Mouse (Mus musculus): ENCODE data around the gene Olfr411. TPM values are rescaled to one million over a fixed set of nuclear protein-coding genes. Genes with fewer than 3 reads are reported as not detected.

Gene Olfr411
- total RNA-seq (2021): not detected
- long read RNA-seq: 0 reads

DNA sequence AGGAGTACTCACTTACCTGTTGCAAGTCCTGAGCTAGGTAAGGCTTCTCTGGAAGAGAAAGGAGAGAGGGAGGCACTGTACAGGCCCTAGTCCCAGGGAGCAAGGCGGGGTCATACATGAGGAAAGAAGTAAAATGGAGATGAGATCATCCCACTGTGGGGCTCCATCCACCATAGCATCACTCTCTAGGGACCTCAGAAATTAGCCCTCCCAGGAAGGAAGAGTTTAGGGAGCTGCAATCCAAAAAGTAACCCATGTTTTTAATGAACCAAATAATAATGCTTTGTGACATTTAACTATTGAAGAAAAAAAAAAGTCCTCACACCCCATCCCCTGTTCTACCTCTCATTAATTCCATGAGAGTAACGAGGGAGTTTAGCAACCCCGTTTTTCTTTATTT, at the start of gene Olfr411:
Gene Olfr411 (minus strand): TSS at position 101 of the 400 bp plus-strand sequence.
- DNase-seq (ENCODE audit: low spot score in 2 of 2): no peak

DNA sequence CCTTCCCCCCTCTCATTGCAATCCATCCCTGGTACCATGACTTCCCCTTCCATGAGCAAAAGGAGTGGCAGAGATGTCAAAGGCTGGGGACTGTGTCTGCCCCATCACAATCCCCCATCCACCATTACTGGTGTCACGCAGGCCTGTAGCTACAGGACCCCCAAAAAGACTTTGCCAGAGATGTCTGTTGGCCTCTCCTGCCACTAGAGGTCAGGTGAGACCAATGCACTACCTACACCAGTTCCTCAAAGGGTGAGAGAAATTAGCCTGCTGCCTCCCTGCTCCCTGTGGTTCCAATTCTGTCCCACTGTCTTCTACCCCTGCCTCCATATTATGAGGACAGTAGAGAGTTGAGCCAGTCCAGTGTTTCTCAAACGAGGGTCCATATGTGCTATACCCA, 49.7 kb upstream of the Olfr411 start:
- DNase-seq (ENCODE audit: low spot score in 2 of 2): peak in 1 of 2 experiments; percentile 43

DNA sequence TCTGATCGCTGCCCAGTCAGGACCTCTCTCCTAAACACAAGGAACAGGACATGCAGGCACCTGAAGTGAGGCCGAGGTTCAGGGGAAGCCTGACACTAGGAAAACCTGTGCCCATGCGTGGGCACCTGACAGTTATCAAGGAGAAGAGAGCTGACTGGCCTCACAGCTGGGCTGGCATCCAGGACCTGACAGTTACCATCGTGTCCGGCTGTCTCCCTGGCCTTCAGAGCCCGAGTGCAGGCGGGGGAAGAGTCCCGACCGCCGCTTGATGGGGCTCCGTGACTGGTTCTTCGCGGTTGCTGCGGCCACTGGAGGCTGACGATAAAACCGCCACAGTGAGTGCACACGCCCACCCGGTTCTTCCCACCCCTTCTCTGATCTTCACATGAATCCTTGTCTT, 43.1 kb upstream of the Olfr411 start:
- no peak for DNase-seq (ENCODE audit: low spot score in 2 of 2)

DNA sequence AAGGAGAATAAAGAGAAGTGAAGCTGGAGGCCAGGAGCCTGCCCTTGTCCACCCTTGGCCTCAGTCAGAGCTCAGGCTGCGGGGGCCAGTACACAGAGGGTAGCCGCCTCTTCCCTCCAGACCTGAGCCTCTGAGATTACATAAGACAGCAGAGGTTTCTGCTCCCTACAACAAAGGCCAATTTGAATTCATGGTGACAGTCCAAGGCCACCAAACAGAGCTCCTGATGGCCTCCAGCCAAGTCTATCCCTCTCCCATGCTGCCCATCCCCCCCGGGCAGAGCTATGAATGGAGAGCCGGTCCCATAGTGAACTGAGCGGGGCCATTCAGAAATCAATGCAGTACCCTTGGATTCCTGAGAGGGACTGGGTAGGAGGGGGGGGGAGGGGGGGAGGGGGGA, 41.0 kb upstream of the Olfr411 start:
- peak in 1 of 2 experiments; percentile 51 for DNase-seq (ENCODE audit: low spot score in 2 of 2)

DNA sequence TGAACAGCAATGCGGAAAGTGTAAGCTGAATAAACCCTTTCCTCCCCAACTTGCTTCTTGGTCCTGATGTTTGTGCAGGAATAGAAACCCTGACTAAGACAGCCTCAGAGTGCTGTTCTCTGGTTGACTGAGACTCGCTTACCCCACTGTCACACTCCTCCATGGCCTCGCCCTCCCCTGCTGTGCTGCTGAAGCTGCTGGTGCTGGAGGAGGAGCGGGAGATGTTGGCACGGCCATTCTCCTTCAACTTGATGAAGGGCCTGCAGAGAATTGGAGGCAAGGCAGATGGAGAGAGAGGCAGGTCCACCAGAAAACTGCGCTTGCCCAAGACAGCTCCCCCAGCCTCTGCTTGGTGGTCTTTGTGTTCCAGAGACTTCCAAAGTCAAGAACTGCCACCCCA, 40.5 kb upstream of the Olfr411 start:
- DNase-seq (ENCODE audit: low spot score in 2 of 2): no peak

DNA sequence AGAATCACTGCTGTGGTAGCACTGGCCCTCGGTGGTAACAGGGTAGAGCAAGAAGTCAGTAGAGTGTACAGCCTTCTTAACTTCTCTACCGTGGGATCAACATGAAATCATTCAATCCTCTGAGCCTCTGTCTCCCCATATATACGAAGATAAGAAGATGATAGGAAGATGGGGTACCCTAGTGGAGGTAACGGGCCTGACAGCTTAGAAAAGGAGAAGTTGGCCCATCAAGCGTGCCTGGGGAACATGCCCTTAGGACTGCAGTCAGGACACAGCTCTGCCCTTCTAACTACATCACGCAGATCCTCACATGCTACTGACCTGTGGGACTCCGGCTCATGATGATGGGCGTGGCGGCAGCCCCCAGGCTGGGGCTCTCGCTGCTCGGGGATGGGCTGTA, 39.4 kb upstream of the Olfr411 start:
- DNase-seq (ENCODE audit: low spot score in 2 of 2): no peak

DNA sequence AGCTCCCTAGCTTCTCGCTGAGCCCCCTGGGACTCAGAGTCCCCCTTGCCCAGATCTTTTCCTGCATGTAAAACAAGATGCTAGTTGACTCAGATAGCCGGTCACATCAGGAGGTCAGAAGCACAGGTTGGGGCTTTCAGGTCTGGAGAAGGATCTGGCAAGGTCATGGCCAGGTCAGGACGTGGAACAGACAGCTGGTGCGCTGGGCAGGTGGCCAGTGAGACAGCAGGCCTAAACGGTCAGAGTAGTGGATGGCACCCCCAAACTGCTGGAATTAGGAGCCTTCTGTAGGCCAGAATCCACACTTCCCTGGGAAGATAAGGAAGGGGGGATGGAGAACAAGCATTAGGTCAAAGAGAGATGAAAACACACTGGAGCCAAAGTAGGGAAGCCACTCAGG, 34.8 kb upstream of the Olfr411 start:
- DNase-seq (ENCODE audit: low spot score in 2 of 2): no peak

DNA sequence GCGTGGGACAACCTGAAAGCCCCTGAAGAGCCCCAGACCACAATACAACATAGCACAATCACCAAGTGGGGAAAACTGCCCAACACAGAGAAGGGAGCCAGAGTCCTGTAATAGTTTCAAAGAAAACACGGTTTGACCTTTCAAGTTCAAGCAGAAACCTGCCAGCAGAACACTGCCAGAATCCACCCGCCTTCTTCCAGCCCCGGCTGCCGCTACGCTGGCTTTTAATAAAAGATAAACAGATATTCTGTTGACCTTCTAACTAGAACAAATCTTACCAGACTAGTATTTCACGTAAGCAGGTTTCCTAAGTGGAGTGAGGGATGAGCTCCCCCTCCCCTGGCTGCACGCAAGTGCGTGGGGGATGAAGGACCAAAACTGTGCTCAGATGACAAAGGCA, 33.2 kb upstream of the Olfr411 start:
- peak in 1 of 2 experiments; percentile 38 for DNase-seq (ENCODE audit: low spot score in 2 of 2)

DNA sequence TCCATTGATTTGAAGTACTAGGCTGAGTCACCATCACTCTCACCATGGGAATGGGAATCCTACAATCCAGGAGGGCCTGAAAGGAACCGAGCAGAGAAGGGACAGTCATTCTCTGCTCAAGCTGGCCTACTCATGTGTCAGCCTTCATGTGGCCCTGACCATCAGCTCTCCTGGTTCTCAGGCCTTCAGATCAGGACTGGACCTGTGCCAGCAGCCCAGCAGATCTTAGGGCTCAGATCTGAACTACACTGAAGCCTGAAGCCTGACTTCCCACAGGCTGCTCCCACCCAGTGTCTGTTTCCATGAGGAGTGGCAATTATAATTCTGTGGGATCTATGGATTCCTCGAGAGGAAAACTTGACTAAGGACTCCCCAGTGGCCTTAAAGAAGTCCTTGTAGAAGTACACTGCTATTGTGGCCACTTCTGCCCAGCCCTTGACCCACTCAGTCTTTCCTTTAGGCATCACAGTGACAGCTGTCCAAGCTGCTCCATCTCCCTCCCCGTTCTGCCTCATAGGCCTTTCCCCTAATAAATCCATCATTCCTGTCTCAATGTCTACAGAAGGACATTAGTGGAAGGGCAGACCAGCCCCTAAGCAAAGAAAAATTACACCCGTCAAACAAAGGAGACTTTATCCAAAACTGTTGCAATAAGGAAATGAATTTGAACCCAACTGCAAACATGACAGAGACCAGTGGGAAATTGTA, 26.9 kb upstream of the Olfr411 start:
- peak; percentile 2 to 10 for DNase-seq (ENCODE audit: low spot score in 2 of 2)

DNA sequence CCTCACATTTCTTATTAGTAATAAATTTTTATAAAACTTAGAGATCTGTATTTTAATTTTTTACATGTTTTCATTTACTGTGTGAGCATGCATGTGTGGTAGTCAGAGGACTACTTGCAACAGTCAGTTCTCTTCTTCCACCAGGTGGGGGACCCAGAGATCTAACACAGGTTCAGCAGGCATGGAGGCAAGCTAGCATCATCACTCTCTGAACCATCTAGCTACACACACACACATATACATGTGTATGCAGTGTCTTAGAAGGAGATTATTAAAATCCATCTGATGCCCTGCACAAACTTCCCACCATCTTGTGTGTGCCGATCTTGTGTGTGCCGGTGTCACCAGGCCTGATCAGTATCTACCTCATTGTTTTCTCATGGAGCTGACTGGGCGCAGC, 24.4 kb upstream of the Olfr411 start:
- peak; percentile 70 to 83 for DNase-seq (ENCODE audit: low spot score in 2 of 2)

DNA sequence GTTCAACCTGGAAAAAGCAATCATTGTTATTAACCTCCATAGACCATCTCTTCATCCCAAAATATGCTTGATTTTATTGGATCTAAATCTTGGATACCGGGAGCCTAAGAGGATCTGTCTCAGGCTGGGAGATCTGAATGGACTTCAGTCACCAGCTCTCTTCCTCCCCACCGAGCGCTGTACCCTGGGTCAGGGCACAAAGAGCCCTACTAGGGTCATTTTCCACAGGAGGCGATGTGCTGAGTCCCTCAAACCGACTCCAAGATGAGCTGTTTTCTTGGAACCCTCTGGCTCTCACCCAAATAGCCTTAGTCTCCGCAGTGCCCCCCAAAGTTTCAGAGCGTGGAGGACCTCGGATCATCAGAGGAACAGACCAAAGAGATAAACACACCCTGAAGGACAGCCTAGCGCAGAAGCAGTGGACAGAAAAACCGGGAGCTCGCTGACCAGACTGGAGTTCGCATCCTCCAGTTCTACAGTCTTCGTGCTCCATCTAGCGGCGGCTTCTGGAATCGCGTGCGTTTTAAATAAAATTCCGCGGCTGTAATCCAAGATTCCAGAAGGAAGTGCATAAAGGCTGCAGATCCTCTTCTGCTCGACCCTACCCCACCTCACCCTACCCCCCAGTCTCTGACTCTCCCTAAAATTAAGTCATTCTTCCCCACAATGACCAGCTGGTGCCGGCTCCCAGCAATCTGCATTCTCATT, 19.1 kb upstream of the Olfr411 start:
- peak; percentile 87 to 89 for DNase-seq (ENCODE audit: low spot score in 2 of 2)

DNA sequence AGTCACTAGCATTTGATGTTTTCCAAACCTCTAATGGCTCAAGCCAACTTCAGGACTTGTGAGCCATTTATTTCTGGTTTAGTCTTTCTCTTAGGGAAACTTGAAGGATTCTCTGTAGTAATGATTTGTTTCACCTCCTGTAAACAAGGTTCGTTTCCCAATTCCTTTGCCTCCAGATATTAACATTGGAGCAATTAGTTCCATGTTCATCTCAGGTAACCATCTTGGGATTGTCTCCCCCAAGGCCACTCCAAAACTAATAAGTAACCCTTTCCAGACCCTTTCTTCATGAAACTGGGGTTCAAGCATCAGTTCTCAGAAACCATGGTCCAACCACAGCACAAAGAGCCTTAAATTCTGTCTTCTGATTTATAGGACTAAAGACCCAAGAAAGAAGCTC, 9.3 kb upstream of the Olfr411 start, which contains the start of gene Olfr412:
Gene Olfr412 (plus strand): TSS at position 301 of the 400 bp plus-strand sequence.
- DNase-seq (ENCODE audit: low spot score in 2 of 2): no peak

DNA sequence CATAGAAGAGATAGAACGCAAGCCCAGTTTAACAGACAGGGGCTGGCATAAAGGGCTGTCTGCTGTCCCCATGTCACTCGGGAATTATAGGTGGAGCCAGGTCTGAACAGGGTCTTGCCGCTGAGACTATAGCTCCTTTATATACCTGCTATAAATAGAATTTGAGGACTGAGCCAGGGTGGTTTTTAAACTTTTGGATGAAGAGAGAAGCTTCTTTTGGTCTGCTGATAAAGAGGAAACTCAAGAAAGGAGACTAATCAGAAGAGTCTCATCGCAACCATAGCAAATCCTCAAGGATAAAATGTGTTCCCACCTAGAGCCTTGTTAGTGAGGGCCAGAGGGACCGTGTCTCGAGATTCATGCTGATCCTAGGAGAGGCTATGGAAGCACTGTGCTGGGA, 14.5 kb downstream of the Olfr411 start, which contains the start of gene Olfr410:
Gene Olfr410 (minus strand): TSS at position 101 of the 400 bp plus-strand sequence.
- DNase-seq (ENCODE audit: low spot score in 2 of 2): no peak

DNA sequence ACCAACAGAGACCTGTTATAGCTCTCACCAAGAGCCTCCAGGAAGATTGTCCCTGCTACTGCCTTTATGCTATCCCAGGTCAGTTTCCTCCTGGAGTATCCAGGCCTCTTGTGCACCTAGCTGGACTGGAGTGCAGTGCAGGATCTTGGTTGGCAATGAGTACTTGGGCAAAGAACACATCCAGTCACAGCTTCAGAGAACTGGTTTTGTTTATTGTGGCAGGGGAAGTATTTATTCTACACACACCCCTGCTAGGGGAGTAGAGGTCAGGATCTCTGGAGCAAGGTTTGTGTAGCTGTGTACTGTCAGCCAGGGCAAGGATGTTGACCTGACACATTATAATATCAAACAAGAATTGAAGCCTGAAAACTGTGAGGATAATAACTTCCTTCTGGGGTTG, 23.7 kb downstream of the Olfr411 start:
- no peak for DNase-seq (ENCODE audit: low spot score in 2 of 2)

DNA sequence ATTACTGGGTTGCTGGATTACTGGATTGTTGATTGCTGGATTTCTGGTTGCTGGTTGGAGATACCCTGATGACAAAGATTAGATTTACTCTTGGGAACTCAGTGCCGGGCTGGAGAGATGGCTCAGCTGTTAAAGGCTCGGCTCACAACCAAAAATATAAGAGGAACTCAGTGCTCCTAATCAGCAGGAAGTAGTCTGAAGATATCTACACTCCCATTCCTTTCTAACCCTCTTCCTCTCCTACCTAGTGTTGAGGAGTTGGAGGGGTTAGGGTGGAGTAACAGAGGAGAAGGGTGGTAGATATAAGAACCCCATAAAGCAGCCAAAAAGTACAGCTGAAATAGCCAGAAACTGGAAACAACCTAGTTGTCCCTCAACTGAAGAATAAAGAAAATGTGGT, 26.4 kb downstream of the Olfr411 start:
- no peak for DNase-seq (ENCODE audit: low spot score in 2 of 2)

Other genes with a start within 250 kb of the Olfr411 start
- gene Olfr401, start 238.9 kb downstream of the Olfr411 start, total RNA-seq (2021): not detected
- gene Olfr402, start 199.1 kb downstream of the Olfr411 start, total RNA-seq (2021): not detected
- not detected for gene Olfr403, start 166.4 kb downstream of the Olfr411 start, total RNA-seq (2021)
- gene Olfr43, start 141.3 kb downstream of the Olfr411 start, total RNA-seq (2021): not detected
- gene Olfr406, start 92.8 kb downstream of the Olfr411 start, total RNA-seq (2021): not detected
- not detected for gene Olfr59, start 68.9 kb downstream of the Olfr411 start, total RNA-seq (2021)
- not detected for gene Olfr410, start 14.6 kb downstream of the Olfr411 start, total RNA-seq (2021)
- gene Olfr412, start 9.4 kb upstream of the Olfr411 start, total RNA-seq (2021): not detected